In the genomic region with DNA sequence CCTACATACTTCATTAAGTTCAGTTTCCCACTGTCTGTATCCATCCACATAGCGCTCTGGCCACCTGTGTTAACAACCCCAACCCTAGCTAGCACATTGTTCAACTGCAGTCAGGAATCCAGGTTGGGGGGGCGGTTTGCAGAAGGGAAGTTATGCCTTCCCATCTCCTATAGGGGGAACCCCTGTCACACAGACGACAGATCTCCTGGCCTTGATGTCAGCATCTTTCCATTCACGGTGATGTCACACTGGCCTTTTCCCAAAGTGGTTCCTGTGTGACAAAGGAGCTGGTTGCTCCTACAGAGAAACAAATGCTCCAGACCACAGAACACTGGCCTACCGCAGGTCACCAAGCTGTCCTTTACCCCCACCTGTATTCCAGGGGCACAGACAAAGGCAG, we compare ENCODE assay signal across 9 mouse cellular contexts. TPM values are rescaled to one million over a fixed set of nuclear protein-coding genes. Genes with fewer than 3 reads are reported as not detected.
DNase-seq lines count a peak whose midpoint lies in the region; ATAC-seq and TF ChIP-seq lines count a peak whose summit lies in the region.
"Had no signal": no experiment of that assay in that cellular context is flagged by ENCODE, and none has a peak within 500 bp of the region (broad histone marks: within the 10 kb centered on the region; RNA-seq: fewer than 3 reads in every experiment).

No protein-coding gene starts in this region.

- H3K36me3 ChIP-seq in hindbrain, embryonic 11.5 days (ENCODE audit: control insufficient read depth, insufficient read depth, low read length) = peaks cover 8% of the 10 kb centered on the region
- no peaks in the 10 kb centered on the region for H3K36me3 ChIP-seq in midbrain, embryonic 16.5 days (ENCODE audit: control insufficient read depth, insufficient read depth, low read length)

- intact Hi-C loops in left cerebral cortex, postnatal 14 days (cut with DNase I) = loop anchor here (5.0 kb wide), 4 partner anchors 97 to 262 kb away; no protein-coding TSS in a partner anchor
- intact Hi-C loops in left cerebral cortex, postnatal 36 days (cut with DNase I) = no loop called here

- no peak overlapping the region for H3K27ac ChIP-seq in hindbrain, embryonic 11.5 days (ENCODE audit: low read depth, low read length)
- no peak overlapping the region for H3K27ac ChIP-seq in midbrain, embryonic 16.5 days (ENCODE audit: low read length)
- H3K27ac ChIP-seq: embryonic facial prominence, embryonic 12.5 days had no signal

- peaks cover 3% of the 10 kb centered on the region; the same call in 1 of the 2 replicates for H3K27me3 ChIP-seq in hindbrain, embryonic 11.5 days (ENCODE audit: control insufficient read depth, insufficient read depth, low read length)
- H3K27me3 ChIP-seq in midbrain, embryonic 16.5 days (ENCODE audit: control insufficient read depth, insufficient read depth, low read depth, low read length) = peaks cover 18% of the 10 kb centered on the region
- H3K27me3 ChIP-seq: embryonic facial prominence, embryonic 12.5 days had no signal

- H3K4me2 ChIP-seq in hindbrain, embryonic 11.5 days (replicated peaks; ENCODE audit: low read depth, low read length) = no peak overlapping the region
- no peak overlapping the region for H3K4me2 ChIP-seq in midbrain, embryonic 16.5 days (ENCODE audit: low read length)

- peak; percentile 49; the same call in 1 of the 2 replicates for TF ChIP-seq CTCF in brain, embryonic 14.5 days (IDR thresholded peaks at IDR 0.05; ENCODE audit: borderline replicate concordance, extremely low read depth, insufficient read depth, insufficient read length)

- 63% methylated on average over 5 of the region's 5 CpGs for WGBS in hindbrain, embryonic 11.5 days
- 52% methylated on average over 5 of the region's 5 CpGs for WGBS in midbrain, embryonic 16.5 days

- no peak for TF ChIP-seq POLR2A in brain, embryonic 14.5 days (IDR thresholded peaks at IDR 0.05; ENCODE audit: borderline replicate concordance, extremely low read depth, insufficient read depth, insufficient read length, poor library complexity, severe bottlenecking)

- peaks cover 13% of the 10 kb centered on the region; the same call in 1 of the 2 replicates for H3K4me1 ChIP-seq in hindbrain, embryonic 11.5 days (replicated peaks; ENCODE audit: control insufficient read depth, insufficient read depth, low read length)
- H3K4me1 ChIP-seq in midbrain, embryonic 16.5 days (ENCODE audit: control insufficient read depth, insufficient read depth, low read length) = peaks cover 32% of the 10 kb centered on the region

- no peak overlapping the region for H3K4me3 ChIP-seq in hindbrain, embryonic 11.5 days (ENCODE audit: low read depth, low read length)
- H3K4me3 ChIP-seq in midbrain, embryonic 16.5 days (ENCODE audit: low read depth, low read length) = no peak overlapping the region
- H3K4me3 ChIP-seq: embryonic facial prominence, embryonic 12.5 days had no signal

- no peak overlapping the region for H3K9ac ChIP-seq in hindbrain, embryonic 11.5 days (ENCODE audit: low read depth, low read length)
- peak overlapping the region; percentile 41; the same call in 1 of the 2 replicates for H3K9ac ChIP-seq in midbrain, embryonic 16.5 days (ENCODE audit: low read depth, low read length)
- H3K9ac ChIP-seq: embryonic facial prominence, embryonic 12.5 days had no signal

- no peaks in the 10 kb centered on the region for H3K9me3 ChIP-seq in hindbrain, embryonic 11.5 days (ENCODE audit: control insufficient read depth, low read length)
- H3K9me3 ChIP-seq in midbrain, embryonic 16.5 days (replicated peaks; ENCODE audit: control insufficient read depth, low read length, poor library complexity, severe bottlenecking) = no peaks in the 10 kb centered on the region
- H3K9me3 ChIP-seq: embryonic facial prominence, embryonic 12.5 days had no signal

- no peak for ATAC-seq in hindbrain, embryonic 11.5 days (ENCODE audit: low FRiP score)
- 0 out of 2 replicates have a peak, but pooled peaks have one; percentile 5 for ATAC-seq in midbrain, embryonic 16.5 days

- peak; percentile 53 to 66 for DNase-seq in left cerebral cortex, postnatal 14 days (ENCODE audit: low spot score in 2 of 2)
- no peak for DNase-seq in left cerebral cortex, postnatal 36 days (ENCODE audit: low spot score in 2 of 2)
- DNase-seq in Muller cell, postnatal 12 days (ENCODE audit: inconsistent ontology term) = peak; percentile 82
- peak; percentile 77 for DNase-seq in brain, embryonic 14.5 days (ENCODE audit: low read depth)
- peak; percentile 50 for DNase-seq in hindbrain, embryonic 11.5 days (ENCODE audit: low spot score)
- no peak for DNase-seq in spleen, adult 12 weeks (ENCODE audit: low spot score)

RNA-seq across cellular contexts. Expression of gene Ccnd1, which starts 4.2 kb away (rescaled TPM):
- total RNA-seq in left cerebral cortex, postnatal 14 days (2021) = 10 to 100 TPM; 26.3 to 39.2 TPM
- 10 to 100 TPM; 41.8 to 55.4 TPM for total RNA-seq in left cerebral cortex, postnatal 36 days (2021)
- polyA plus RNA-seq in brain, embryonic 14.5 days (2012; rRNA removed) = 46.2 and 55.4 TPM in 2 replicates
- polyA plus RNA-seq in hindbrain, embryonic 11.5 days (2014; fragmentation: Nextera tagmentation; extraction: Ambion mirVana) = 185 and 200 TPM in 2 replicates
- polyA plus RNA-seq in midbrain, embryonic 16.5 days (2015; fragmentation: Nextera tagmentation; extraction: Ambion mirVana) = 21.5 and 31.5 TPM in 2 replicates

RNA-seq across cellular contexts. Expression of gene LTO1, which starts 20.7 kb away (rescaled TPM):
- 10 to 100 TPM; 20.2 to 25.2 TPM for total RNA-seq in left cerebral cortex, postnatal 14 days (2021)
- 10 to 100 TPM; 23.7 to 32.4 TPM for total RNA-seq in left cerebral cortex, postnatal 36 days (2021)
- 40.7 and 42.2 TPM in 2 replicates for polyA plus RNA-seq in brain, embryonic 14.5 days (2012; rRNA removed)
- 27.3 and 28.9 TPM in 2 replicates for polyA plus RNA-seq in hindbrain, embryonic 11.5 days (2014; fragmentation: Nextera tagmentation; extraction: Ambion mirVana)
- 31.1 and 36.0 TPM in 2 replicates for polyA plus RNA-seq in midbrain, embryonic 16.5 days (2015; fragmentation: Nextera tagmentation; extraction: Ambion mirVana)

RNA-seq across cellular contexts. Expression of gene Fgf15, which starts 39.2 kb away (rescaled TPM):
- not detected for total RNA-seq in left cerebral cortex, postnatal 14 days (2021)
- total RNA-seq in left cerebral cortex, postnatal 36 days (2021) = not detected
- polyA plus RNA-seq in brain, embryonic 14.5 days (2012; rRNA removed) = 24.6 and 28.4 TPM in 2 replicates
- polyA plus RNA-seq in hindbrain, embryonic 11.5 days (2014; fragmentation: Nextera tagmentation; extraction: Ambion mirVana) = 60.2 and 68.2 TPM in 2 replicates
- 19.0 and 35.9 TPM in 2 replicates for polyA plus RNA-seq in midbrain, embryonic 16.5 days (2015; fragmentation: Nextera tagmentation; extraction: Ambion mirVana)
- polyA plus RNA-seq: spleen, adult 2 months had no signal

Comparison
In these comparisons a context has a peak if more than half of its experiments do, and no peak if none do; other contexts are left out.
1. DNase-seq: peak in left cerebral cortex, postnatal 14 days (2 of 2), Muller cell, postnatal 12 days (single experiment), brain, embryonic 14.5 days (single experiment) and hindbrain, embryonic 11.5 days (single experiment); none in left cerebral cortex, postnatal 36 days (0 of 2) and spleen, adult 12 weeks (single experiment).